10 mouse cellular contexts compared by ENCODE assay signal in genomic region chr2:177324257-177324733, GRCm38 (mm10). TPM values are rescaled to one million over a fixed set of nuclear protein-coding genes. Genes with fewer than 3 reads are reported as not detected.
DNase-seq lines count a peak whose midpoint lies in the region; TF ChIP-seq lines count a peak whose summit lies in the region.
"Not testable (repeated sequence)": the region's sequence is repeated elsewhere in the genome, so short reads cannot be mapped to it uniquely, and the experiment has no call there.
"Had no signal": no experiment of that assay in that cellular context is flagged by ENCODE, and none has a peak within 500 bp of the region (broad histone marks: within the 10 kb centered on the region; RNA-seq: fewer than 3 reads in every experiment).

TSS of gene Gm14412 (minus strand) at chr2:177324307.

- H3K36me3 ChIP-seq in ES-Bruce4 (ENCODE audit: control insufficient read depth, insufficient read depth, low read length, poor library complexity, severe bottlenecking), result peaks cover 12% of the 10 kb centered on the region
- not testable (repeated sequence) for H3K36me3 ChIP-seq in ES-E14 (ENCODE audit: control insufficient read depth, insufficient read depth, low read length, poor library complexity, severe bottlenecking)

- TF ChIP-seq EP300 in ES-Bruce4 (IDR thresholded peaks at IDR 0.05; ENCODE audit: insufficient read depth, low read depth, low read length), result not testable (repeated sequence)

- not testable (repeated sequence) for H3K4me1 ChIP-seq in ES-Bruce4 (ENCODE audit: control insufficient read depth, insufficient read depth, low read length); ES-E14 (ENCODE audit: control insufficient read depth in 2 of 2, insufficient read depth in 2 of 2, low read length in 2 of 2, poor library complexity in 1 of 2)

- not testable (repeated sequence) for H3K4me3 ChIP-seq in ES-Bruce4 (ENCODE audit: low read depth, low read length)
- peak within 1 kb of the TSS in 1 of 2 experiments; percentile 50; a peak in 3 of 4 replicates for H3K4me3 ChIP-seq in ES-E14 (ENCODE audit: insufficient read depth in 1 of 2, low read depth in 1 of 2, low read length in 2 of 2, poor library complexity in 1 of 2, severe bottlenecking in 1 of 2)

- H3K27ac ChIP-seq in ES-Bruce4 (ENCODE audit: insufficient read depth, low read length) (peak within 1 kb of the TSS; percentile 75), ES-E14 (ENCODE audit: insufficient read depth, low read depth, low read length, poor library complexity, severe bottlenecking) (peak within 1 kb of the TSS; percentile 53; the same call in 1 of the 2 replicates)

- not testable (repeated sequence) for H3K27me3 ChIP-seq in ES-Bruce4 (ENCODE audit: control insufficient read depth, insufficient read depth, low read length, poor library complexity, severe bottlenecking)

- not testable (repeated sequence) for TF ChIP-seq CTCF in ES-Bruce4 (IDR thresholded peaks at IDR 0.05; ENCODE audit: low read depth, low read length)

- not testable (repeated sequence) for H3K9ac ChIP-seq in ES-Bruce4 (ENCODE audit: low read depth, poor library complexity, severe bottlenecking); ES-E14 (ENCODE audit: insufficient read depth, low read depth, low read length, poor library complexity, severe bottlenecking)

- H3K9me3 ChIP-seq in ES-Bruce4 (replicated peaks; ENCODE audit: control insufficient read depth, insufficient read depth, low read length, poor library complexity, severe bottlenecking); ES-E14 (ENCODE audit: control insufficient read depth, insufficient read depth, low read depth, low read length): not testable (repeated sequence)

- TF ChIP-seq POLR2A in ES-Bruce4 (IDR thresholded peaks at IDR 0.05; ENCODE audit: insufficient read depth, low read length), result not testable (repeated sequence)

- DNase-seq in 3T3-L1 (ENCODE audit: low read depth, low spot score) (peak; percentile 27), R1 (ENCODE audit: low read depth, low spot score) (peak; percentile 97), adipocyte (ENCODE audit: low spot score) (peak; percentile 30)
- DNase-seq in ES-E14 (ENCODE audit: low read depth, low spot score), result not testable (repeated sequence)

- in situ Hi-C loops in ES-E14 (cut with MboI; ENCODE audit: low sequenced_read_pairs in 2 of 2, unreplicated experiment in 2 of 2), result not testable (repeated sequence)

RNA-seq across cellular contexts. Expression of gene Gm14412, which starts in this region (rescaled TPM):
- 10.2 and 10.6 TPM in 2 replicates for polyA plus RNA-seq in ES-Bruce4 (2011; ENCODE audit: insufficient read depth, insufficient read length, low read depth, missing spikeins)
- 45.0 and 58.9 TPM in 2 replicates for total RNA-seq in ES-E14 (2012; rRNA removed)
- total RNA-seq: common myeloid progenitor, adult 5-6 weeks had no signal
- polyA plus RNA-seq: activated CD4-positive, CD25-positive, alpha-beta regulatory T cell, adult 4 months; adrenal gland, adult 2 months; erythroblast, embryonic 14.5 days; forebrain, embryonic 12.5 days had no signal
